Comparison of ENCODE assay signal across 8 mouse cellular contexts in the genomic region with DNA sequence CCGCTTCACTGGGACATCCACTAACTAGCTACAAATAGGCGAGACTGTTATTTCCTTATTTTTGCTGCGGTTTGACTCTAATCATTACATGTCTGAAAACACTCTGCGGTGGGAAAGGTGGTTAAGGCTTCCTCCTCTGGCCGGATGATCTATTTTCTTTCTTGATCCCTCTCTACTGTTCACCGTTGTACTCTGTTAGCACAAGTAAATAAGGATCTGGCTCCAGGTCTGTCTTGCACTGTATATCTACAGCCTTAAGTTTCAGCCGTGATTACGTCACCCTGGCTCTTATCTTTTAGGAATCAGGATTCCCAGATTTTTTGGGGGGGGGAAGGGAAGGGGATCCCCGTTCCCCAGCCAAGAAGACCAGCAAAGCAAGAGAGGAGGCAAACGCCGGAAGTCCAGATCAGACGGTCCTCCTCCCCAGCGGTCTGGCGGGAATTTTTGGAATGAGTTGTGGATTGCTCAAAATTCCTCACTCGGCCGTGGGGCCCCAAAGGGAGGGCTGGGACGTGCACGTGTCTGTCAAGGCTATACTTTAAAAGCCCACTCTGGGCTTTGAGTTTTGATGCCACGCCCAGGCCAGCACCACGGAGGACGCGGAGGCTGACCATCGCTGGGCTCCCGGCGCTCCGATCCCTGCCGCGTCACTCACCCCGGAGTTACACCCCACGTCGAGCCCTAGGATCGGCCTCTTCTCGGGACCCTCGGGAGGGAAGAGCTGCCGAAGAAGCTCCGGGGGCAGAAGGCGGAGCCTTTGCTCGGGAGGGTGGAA. TPM values are rescaled to one million over a fixed set of nuclear protein-coding genes. Genes with fewer than 3 reads are reported as not detected.
DNase-seq lines count a peak whose midpoint lies in the region; ATAC-seq and TF ChIP-seq lines count a peak whose summit lies in the region.

No protein-coding gene starts in this region.

- H3K9ac ChIP-seq in forebrain, embryonic 15.5 days (replicated peaks): peak overlapping the region; percentile 82
- peak overlapping the region; percentile 61 for H3K9ac ChIP-seq in hindbrain, embryonic 11.5 days (ENCODE audit: low read depth, low read length)

- WGBS in forebrain, embryonic 15.5 days: 6% methylated on average over 38 of the region's 38 CpGs
- WGBS in hindbrain, embryonic 11.5 days: 6% methylated on average over 38 of the region's 38 CpGs

- intact Hi-C loops in left cerebral cortex, postnatal 14 days (cut with DNase I): loop anchor here (5.0 kb wide), 1 partner anchor 157 kb away; no protein-coding TSS in a partner anchor

- no peak for DNase-seq in cerebellum, adult 9-11 months
- peak; percentile 81 for DNase-seq in brain, embryonic 14.5 days (ENCODE audit: low read depth)
- DNase-seq in hindbrain, embryonic 11.5 days (ENCODE audit: low spot score): peak; percentile 77
- DNase-seq in left cerebral cortex, postnatal 14 days (ENCODE audit: low spot score in 2 of 2): peak; percentile 44 to 51
- DNase-seq in right cerebral cortex, postnatal 10 days (ENCODE audit: low spot score in 2 of 2): peak; percentile 76 to 77

- no peaks in the 10 kb centered on the region for H3K27me3 ChIP-seq in forebrain, embryonic 15.5 days
- H3K27me3 ChIP-seq in hindbrain, embryonic 11.5 days (ENCODE audit: control insufficient read depth, insufficient read depth, low read length): no peaks in the 10 kb centered on the region
- peaks cover 7% of the 10 kb centered on the region for H3K27me3 ChIP-seq in megakaryocyte, embryonic 14.5 days (replicated peaks)

- H3K4me2 ChIP-seq in forebrain, embryonic 15.5 days (replicated peaks): peak overlapping the region; percentile 66
- peak overlapping the region; percentile 63 for H3K4me2 ChIP-seq in hindbrain, embryonic 11.5 days (replicated peaks; ENCODE audit: low read depth, low read length)

- 0 out of 2 replicates have a peak, but pooled peaks have one; percentile 23 for TF ChIP-seq POLR2A in brain, embryonic 14.5 days (IDR thresholded peaks at IDR 0.05; ENCODE audit: borderline replicate concordance, extremely low read depth, insufficient read depth, insufficient read length, poor library complexity, severe bottlenecking)

- no peaks in the 10 kb centered on the region for H3K36me3 ChIP-seq in forebrain, embryonic 15.5 days
- no peaks in the 10 kb centered on the region; the same call in 1 of the 2 replicates for H3K36me3 ChIP-seq in hindbrain, embryonic 11.5 days (ENCODE audit: control insufficient read depth, insufficient read depth, low read length)
- peaks cover 8% of the 10 kb centered on the region for H3K36me3 ChIP-seq in megakaryocyte, embryonic 14.5 days (replicated peaks; ENCODE audit: low read length)

- TF ChIP-seq CTCF in brain, embryonic 14.5 days (IDR thresholded peaks at IDR 0.05; ENCODE audit: borderline replicate concordance, extremely low read depth, insufficient read depth, insufficient read length): no peak

- peak overlapping the region; percentile 83 for H3K4me3 ChIP-seq in forebrain, embryonic 15.5 days
- peak overlapping the region; percentile 51 for H3K4me3 ChIP-seq in hindbrain, embryonic 11.5 days (ENCODE audit: low read depth, low read length)
- H3K4me3 ChIP-seq in megakaryocyte, embryonic 14.5 days (replicated peaks): peak overlapping the region; percentile 94

- peak; percentile 47; the same call in 1 of the 2 replicates for ATAC-seq in cerebellum, adult (ENCODE audit: insufficient number of reproducible peaks, low FRiP score, low TSS enrichment)
- ATAC-seq in forebrain, embryonic 15.5 days (replicated peaks): peak; percentile 68
- peak; percentile 79 for ATAC-seq in hindbrain, embryonic 11.5 days (ENCODE audit: low FRiP score)

- H3K27ac ChIP-seq in forebrain, embryonic 15.5 days (replicated peaks): peak overlapping the region; percentile 90
- H3K27ac ChIP-seq in hindbrain, embryonic 11.5 days (ENCODE audit: low read depth, low read length): peak overlapping the region; percentile 72

- H3K9me3 ChIP-seq in forebrain, embryonic 15.5 days: no peaks in the 10 kb centered on the region
- no peaks in the 10 kb centered on the region for H3K9me3 ChIP-seq in hindbrain, embryonic 11.5 days (ENCODE audit: control insufficient read depth, low read length)
- H3K9me3 ChIP-seq in megakaryocyte, embryonic 14.5 days: no peaks in the 10 kb centered on the region

- H3K4me1 ChIP-seq in forebrain, embryonic 15.5 days: peaks cover 14% of the 10 kb centered on the region
- no peaks in the 10 kb centered on the region for H3K4me1 ChIP-seq in hindbrain, embryonic 11.5 days (replicated peaks; ENCODE audit: control insufficient read depth, insufficient read depth, low read length)
- H3K4me1 ChIP-seq in megakaryocyte, embryonic 14.5 days: peaks cover 43% of the 10 kb centered on the region

RNA-seq across cellular contexts. Expression of gene Bcdin3d, which starts 0.5 kb away (rescaled TPM):
- 15.1 and 15.2 TPM in 2 replicates for polyA plus RNA-seq in brain, embryonic 14.5 days (2012; rRNA removed)
- polyA plus RNA-seq in forebrain, embryonic 15.5 days (2015; fragmentation: Nextera tagmentation; extraction: Ambion mirVana): 24.7 and 25.5 TPM in 2 replicates
- polyA plus RNA-seq in hindbrain, embryonic 11.5 days (2014; fragmentation: Nextera tagmentation; extraction: Ambion mirVana): 17.1 and 18.1 TPM in 2 replicates
- 1 to 10 TPM; 4.7 to 4.8 TPM for total RNA-seq in left cerebral cortex, postnatal 14 days (2021)
- polyA plus RNA-seq in megakaryocyte, embryonic 14.5 days (2012; ENCODE audit: insufficient read depth, low replicate concordance): 3.8 and 10.2 TPM in 2 replicates

RNA-seq across cellular contexts. Expression of gene Nckap5l, which starts 16.4 kb away (rescaled TPM):
- 18.6 and 29.0 TPM in 2 replicates for polyA plus RNA-seq in brain, embryonic 14.5 days (2012; rRNA removed)
- polyA plus RNA-seq in forebrain, embryonic 15.5 days (2015; fragmentation: Nextera tagmentation; extraction: Ambion mirVana): 11.0 and 12.4 TPM in 2 replicates
- polyA plus RNA-seq in hindbrain, embryonic 11.5 days (2014; fragmentation: Nextera tagmentation; extraction: Ambion mirVana): 9.3 and 10.2 TPM in 2 replicates
- total RNA-seq in left cerebral cortex, postnatal 14 days (2021): 10 to 100 TPM; 27.6 to 35.6 TPM
- 13.8 and 16.8 TPM in 2 replicates for polyA plus RNA-seq in megakaryocyte, embryonic 14.5 days (2012; ENCODE audit: insufficient read depth, low replicate concordance)

RNA-seq across cellular contexts. Expression of gene Faim2, which starts 54.0 kb away (rescaled TPM):
- polyA plus RNA-seq in brain, embryonic 14.5 days (2012; rRNA removed): 8.3 and 15.7 TPM in 2 replicates
- 17.0 and 18.9 TPM in 2 replicates for polyA plus RNA-seq in forebrain, embryonic 15.5 days (2015; fragmentation: Nextera tagmentation; extraction: Ambion mirVana)
- 0.97 and 2.3 TPM in 2 replicates for polyA plus RNA-seq in hindbrain, embryonic 11.5 days (2014; fragmentation: Nextera tagmentation; extraction: Ambion mirVana)
- total RNA-seq in left cerebral cortex, postnatal 14 days (2021): 100 to 1,000 TPM; 220 to 261 TPM
- polyA plus RNA-seq in megakaryocyte, embryonic 14.5 days (2012; ENCODE audit: insufficient read depth, low replicate concordance): 0.14 TPM in 1 of 2 replicates, not detected in the other
